Mouse (Mus musculus) ovary, postnatal 14 days (tissue): Measurements from ENCODE around the gene Ptpn1.

Source experiments
- DNase-seq: peaks from one replicate; pipeline ENCODE4 v3.0.0; 2022; ENCODE audit warnings: low spot score

Gene Ptpn1

GRCm38 (mm10) chr2:168009936-168010668 lies 78.2 kb downstream of the Ptpn1 start, which contains the start of gene Ripor3:
Gene Ripor3, minus strand, starts transcription at chr2:168010618.
- DNase-seq = peak; percentile 72

DNA sequence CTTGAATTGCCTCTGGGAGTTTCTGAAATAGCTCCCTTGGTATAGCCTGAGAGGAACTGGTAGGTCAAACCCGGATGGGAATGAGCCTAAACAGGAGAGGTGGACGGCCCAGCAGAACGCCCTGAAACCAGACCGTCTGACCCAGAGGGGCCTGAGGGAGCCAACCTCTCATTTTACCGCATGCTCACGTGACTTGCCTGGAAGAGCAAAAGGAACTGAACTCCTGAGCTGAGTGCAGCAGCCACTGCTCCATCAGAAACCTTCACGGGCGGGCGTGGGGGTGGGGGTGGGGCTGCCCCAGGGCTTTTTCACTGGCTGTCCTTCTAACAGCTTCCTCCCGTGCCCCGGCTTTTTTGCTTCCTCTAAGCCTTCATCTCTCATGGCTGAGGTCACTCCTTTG lies 79.0 kb downstream of the Ptpn1 start:
- no peak for DNase-seq

GRCm38 (mm10) chr2:168016951-168017391 lies 85.1 kb downstream of the Ptpn1 start:
- DNase-seq = peak; percentile 83

GRCm38 (mm10) chr2:168019201-168019715 lies 87.4 kb downstream of the Ptpn1 start:
- DNase-seq = peak; percentile 56

- DNase-seq = no peak
These were observed 92.0 kb downstream of the Ptpn1 start for GRCm38 (mm10) chr2:168023763-168024402.

GRCm38 (mm10) chr2:168025174-168025573 lies 93.3 kb downstream of the Ptpn1 start:
- peak; percentile 53 for DNase-seq

DNA sequence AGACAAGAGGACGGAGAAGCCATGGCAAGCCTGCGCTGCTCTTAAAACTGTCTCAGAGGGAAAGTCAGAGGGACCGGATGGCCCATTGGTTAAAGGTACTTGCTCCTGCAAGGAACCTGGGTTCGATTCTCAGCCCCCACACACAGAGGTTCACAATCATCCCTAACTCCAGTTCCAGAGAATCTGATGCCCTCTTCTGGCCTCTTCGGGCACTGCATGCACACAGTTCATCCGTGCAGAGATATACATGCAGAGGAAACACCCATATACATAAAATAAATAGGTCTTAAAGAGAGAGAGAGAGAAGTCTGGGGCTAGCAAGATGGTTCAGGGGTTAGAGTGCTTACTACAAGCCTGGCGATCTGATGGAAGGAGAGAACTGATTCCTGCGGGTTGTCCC lies 94.0 kb downstream of the Ptpn1 start:
- no peak for DNase-seq

GRCm38 (mm10) chr2:168026467-168026866 lies 94.6 kb downstream of the Ptpn1 start:
- no peak for DNase-seq

DNA sequence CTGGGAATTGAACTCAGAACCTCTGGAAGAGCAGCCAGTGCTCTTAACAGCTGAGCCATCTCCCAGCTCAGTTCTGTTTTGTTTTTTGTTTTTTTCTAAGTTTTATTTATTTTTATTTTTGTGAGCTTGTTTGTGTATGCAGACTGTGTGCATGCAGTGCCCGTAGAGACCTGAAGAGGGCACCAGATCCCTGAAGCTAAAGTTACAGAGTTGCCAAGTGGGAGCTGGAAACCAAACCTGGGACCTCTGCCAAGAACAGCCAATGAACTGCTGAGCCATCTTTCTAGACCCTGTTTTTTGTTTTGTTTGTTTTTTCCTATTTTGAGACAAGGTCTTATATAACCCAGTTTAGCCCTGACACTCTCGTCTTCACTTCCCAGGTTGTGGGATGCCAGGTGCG lies 96.5 kb downstream of the Ptpn1 start:
- DNase-seq = no peak
